Mouse (Mus musculus): ENCODE measurements at regions not wholly inside any gene's neighbourhood (a gene's known extent, or its start where the extent isn't known, plus 50 kb on each side); places are given as distances from the start of the nearest gene placed in this dataset.

GRCm38 (mm10) chr2:159356503-159356902, 561.9 kb downstream of the Dhx35 start:
- DNase-seq (ENCODE audit: low read depth), result no peak

GRCm38 (mm10) chr2:159361371-159361770, 566.8 kb downstream of the Dhx35 start:
- no peak for DNase-seq (ENCODE audit: low read depth)

- no peak for DNase-seq (ENCODE audit: low read depth)
Observed at GRCm38 (mm10) chr2:159392865-159393264, 598.3 kb downstream of the Dhx35 start.

- no peak for DNase-seq (ENCODE audit: low read depth)
Observed at GRCm38 (mm10) chr2:159401421-159402100, 607.0 kb downstream of the Dhx35 start.

GRCm38 (mm10) chr2:159404940-159405339, 610.3 kb downstream of the Dhx35 start:
- DNase-seq (ENCODE audit: low read depth), result no peak

DNA sequence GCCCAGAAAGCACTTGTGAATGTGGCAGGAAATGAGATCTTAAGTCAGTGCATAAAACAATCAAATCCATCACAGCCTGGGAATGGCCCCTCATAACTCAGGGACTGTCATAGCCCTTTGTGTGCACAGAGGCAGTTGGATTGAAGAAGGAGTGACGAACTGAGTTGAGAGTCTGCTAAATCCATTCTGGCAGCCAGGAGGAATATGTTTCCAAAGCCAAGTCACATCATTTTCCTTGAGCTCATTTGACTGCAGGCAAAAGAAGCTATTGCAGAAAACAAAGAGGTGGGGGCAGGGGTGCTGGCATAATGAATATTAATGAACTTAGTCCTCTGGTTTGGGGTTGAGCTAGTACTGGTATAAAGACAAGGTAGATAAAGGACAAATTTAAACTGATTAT, 620.0 kb downstream of the Dhx35 start:
- DNase-seq (ENCODE audit: low read depth), result no peak

DNA sequence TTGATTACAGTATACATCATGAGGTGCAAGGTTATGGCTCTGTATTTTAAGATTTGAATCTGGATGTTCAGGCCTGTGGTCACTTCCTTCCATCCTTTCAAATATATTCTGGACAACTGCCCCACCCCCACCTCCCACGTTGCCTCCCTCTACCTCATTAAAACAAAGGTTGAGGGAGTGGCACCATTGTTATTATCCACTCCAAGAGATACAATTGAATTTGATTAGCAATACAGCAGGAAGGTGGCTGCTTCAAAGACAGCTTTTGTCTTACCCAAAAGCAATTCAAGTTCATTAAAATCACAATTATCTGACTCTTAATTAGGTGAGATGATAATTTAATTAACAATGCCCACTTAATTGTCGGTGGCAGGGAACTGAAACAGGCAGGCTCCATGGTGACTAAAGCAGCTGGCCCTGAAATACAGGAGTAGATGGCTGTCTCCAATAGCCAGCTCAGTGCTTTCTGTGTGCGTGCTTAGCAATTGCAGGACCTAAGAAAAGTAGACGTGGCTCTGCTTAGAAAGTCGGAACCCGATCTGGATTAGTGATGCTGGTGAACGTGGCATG, 623.8 kb downstream of the Dhx35 start:
- no peak for DNase-seq (ENCODE audit: low read depth)

GRCm38 (mm10) chr2:159422281-159422937, 627.8 kb downstream of the Dhx35 start:
- DNase-seq (ENCODE audit: low read depth), result no peak

GRCm38 (mm10) chr2:159428201-159428600, 633.6 kb downstream of the Dhx35 start:
- DNase-seq (ENCODE audit: low read depth), result no peak

- no peak for DNase-seq (ENCODE audit: low read depth)
Observed at GRCm38 (mm10) chr2:159430577-159431329, 636.1 kb downstream of the Dhx35 start.

GRCm38 (mm10) chr2:159438961-159439360, 644.4 kb downstream of the Dhx35 start:
- DNase-seq (ENCODE audit: low read depth), result no peak

DNA sequence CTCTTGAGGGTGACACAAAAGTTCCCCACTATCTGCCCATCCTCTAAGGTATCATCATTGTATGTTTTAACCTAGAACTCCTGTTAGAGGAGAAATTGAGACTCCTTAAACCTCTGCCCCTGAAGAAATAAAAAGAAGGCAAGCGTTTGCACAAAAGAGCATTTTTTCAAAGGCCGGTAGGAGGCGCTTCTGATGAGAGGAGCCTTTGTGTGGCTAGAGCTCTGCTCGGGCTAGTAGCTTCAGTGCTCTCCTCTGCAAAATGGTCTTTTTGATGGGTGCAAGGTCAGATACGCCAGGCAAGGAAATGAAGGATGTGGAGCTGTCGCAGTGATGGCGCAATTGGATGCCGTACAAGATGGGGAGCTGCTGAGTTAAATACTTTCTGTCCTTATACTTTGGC, 649.0 kb downstream of the Dhx35 start:
- DNase-seq (ENCODE audit: low read depth), result no peak

DNA sequence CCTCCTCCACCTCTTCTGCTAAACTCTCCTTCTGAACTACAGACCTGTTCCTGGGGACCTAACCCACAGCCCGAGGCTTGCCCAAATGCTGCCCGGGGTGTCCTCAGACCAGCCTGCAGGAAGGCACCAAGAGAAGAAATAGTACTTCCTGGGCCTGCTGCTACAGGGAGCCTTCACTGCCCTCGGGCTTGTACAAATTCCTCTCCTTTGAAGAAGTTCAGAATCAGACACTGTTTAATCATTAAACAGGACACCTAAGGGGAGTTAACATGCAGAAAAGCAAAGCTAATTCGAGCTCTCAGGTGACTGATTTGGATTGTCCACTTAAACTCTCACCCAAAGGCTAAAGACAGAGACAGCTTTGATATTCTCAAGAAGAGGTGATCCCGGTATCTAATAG, 651.8 kb downstream of the Dhx35 start:
- DNase-seq (ENCODE audit: low read depth), result no peak

DNA sequence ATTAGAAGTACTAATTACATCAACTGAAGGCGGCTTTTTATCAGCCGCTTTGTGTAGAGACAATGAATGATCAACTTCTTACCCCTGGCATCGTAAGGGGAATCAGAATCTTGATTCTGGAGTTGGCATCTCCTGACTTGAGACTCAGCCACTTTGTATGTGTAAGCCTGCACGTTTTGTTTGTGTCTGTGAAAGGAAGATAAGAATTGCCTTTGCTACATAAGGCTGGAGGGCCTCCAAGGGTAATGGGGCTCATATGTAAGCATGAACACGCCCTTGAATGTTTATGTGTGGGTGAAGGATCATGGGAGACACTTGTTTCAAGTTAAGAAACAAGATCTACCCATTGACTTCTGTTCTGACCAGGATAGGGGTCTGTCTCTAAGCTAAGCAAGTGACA, 652.3 kb downstream of the Dhx35 start:
- DNase-seq (ENCODE audit: low read depth), result no peak

DNA sequence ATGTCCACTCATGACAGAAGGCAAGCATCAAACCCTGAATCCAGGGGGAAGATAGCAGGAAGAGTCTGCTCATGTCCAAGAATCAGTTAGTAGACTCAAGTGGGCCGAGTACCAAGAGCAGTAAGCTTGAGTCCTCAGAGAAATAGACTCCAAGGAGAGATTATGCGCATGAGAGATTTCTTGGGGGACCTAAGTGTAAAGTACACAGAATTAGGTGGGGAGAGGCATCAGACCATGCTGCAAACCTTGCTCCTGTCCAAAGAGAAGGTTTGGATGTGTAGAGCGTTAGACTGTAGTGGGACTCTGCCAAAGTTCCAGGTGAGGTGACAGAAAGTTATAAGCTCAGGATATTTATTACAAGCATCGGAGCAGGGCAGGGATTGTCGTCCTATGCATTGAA, 654.4 kb downstream of the Dhx35 start:
- no peak for DNase-seq (ENCODE audit: low read depth)

GRCm38 (mm10) chr2:159451439-159451838, 656.8 kb downstream of the Dhx35 start:
- no peak for DNase-seq (ENCODE audit: low read depth)

- no peak for DNase-seq (ENCODE audit: low read depth)
Observed at GRCm38 (mm10) chr2:159481399-159482080, 686.9 kb downstream of the Dhx35 start.

- no peak for DNase-seq (ENCODE audit: low read depth)
Observed at GRCm38 (mm10) chr2:159491090-159491489, 696.5 kb downstream of the Dhx35 start.

- DNase-seq (ENCODE audit: low read depth), result no peak
Observed at GRCm38 (mm10) chr2:159498691-159499090, 704.1 kb downstream of the Dhx35 start.

DNA sequence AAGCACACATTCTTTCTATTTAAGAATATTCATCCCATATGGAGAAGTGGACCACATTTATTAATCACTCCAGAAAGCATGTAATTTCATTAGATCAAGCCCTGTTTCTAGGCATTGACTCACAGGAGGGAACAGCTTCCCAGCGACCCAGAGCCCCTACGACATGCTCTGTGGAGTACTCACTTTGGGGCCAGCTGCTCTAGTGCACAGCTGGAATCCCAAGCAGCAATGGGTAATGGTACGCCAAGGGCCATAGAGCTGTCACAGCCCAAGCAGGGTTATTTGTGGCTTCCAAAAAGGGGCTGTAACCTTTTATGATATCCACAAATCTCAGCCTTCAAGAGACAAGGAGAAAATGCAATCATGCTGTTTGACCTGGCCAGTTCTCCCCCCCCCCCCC, 706.4 kb downstream of the Dhx35 start:
- no peak for DNase-seq (ENCODE audit: low read depth)

DNA sequence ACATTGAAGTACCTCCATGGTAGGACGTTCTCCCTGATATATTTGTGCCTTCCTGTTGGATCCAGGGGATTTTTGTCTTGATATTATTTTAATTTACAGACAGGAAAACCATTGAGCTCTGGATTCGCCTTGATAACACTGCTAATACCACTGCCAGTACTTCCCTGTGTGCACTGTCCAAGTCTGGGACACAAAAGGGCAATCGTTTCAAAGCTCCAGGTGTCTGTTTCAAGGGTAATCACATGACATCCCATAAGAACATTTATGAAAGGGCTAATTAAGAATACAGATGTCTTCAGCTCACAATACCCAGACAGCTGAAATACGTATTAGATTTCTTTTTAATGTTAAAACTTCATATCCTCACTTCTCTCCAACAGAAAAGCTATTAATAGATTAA, 724.5 kb downstream of the Dhx35 start:
- DNase-seq (ENCODE audit: low read depth), result no peak

- no peak for DNase-seq (ENCODE audit: low read depth)
Observed at GRCm38 (mm10) chr2:159523739-159524138, 729.1 kb downstream of the Dhx35 start.
